Mouse (Mus musculus) layer of hippocampus, postnatal 14 days (tissue): Measurements from ENCODE around the gene Fam171b. TPM values are rescaled to one million over a fixed set of nuclear protein-coding genes. Genes with fewer than 3 reads are reported as not detected.

ENCODE experiments used
- DNase-seq, 2 experiments: peaks; one replicate each; pipeline ENCODE4 v3.0.0; 2021 to 2022; ENCODE audit warnings: low spot score in 2 of 2, mixed read lengths in 1 of 2
- long read RNA-seq, 2 experiments: library from polyadenylated mRNA; stranded (forward); transcript quantifications; one replicate each; pipeline ENCODE4 v2.0.0; 2021
- total RNA-seq, 2 experiments: library from RNA; stranded (reverse); gene quantifications; 2 replicates each; pipeline ENCODE4 v1.2.3; 2021

Fam171b gene
- 100 to 1,000 TPM; 189 to 197 TPM for total RNA-seq
- long read RNA-seq, experiment 1, full-length matches to known transcripts = 100 of 132 reads
- long read RNA-seq, experiment 1, partial matches to known transcripts = 3 of 132 reads
- long read RNA-seq, experiment 1, other reads (novel, unspliced or antisense) = 29 of 132 reads
- long read RNA-seq, experiment 2, full-length matches to known transcripts = 78 of 102 reads
- long read RNA-seq, experiment 2, partial matches to known transcripts = 19 of 102 reads
- long read RNA-seq, experiment 2, other reads (novel, unspliced or antisense) = 5 of 102 reads

GRCm38 (mm10) chr2:83812483-83813272 is at the start of gene Fam171b:
Gene Fam171b, plus strand, starts transcription at chr2:83812636.
- DNase-seq = peak; percentile 85

DNA sequence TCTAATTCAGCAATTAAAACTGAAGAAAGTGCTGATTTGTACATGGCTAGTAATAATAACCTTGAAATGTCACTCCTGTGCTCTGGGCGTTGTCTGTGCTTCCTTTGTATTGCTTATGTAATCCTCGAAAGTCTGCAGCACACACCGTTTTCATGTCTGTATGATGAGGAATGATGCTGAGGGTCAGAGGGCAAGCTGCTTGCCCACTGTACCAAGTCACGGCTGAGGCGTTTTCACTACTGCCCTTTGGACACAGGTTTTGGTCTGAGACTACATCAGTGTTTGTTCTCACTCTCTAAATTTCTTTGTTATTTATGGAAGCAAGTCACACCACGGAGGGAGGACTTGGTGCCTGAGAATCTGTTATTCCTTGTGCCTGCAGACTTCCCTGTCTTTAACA is 46.4 kb upstream of the Fam171b start:
- no peak for DNase-seq

DNA sequence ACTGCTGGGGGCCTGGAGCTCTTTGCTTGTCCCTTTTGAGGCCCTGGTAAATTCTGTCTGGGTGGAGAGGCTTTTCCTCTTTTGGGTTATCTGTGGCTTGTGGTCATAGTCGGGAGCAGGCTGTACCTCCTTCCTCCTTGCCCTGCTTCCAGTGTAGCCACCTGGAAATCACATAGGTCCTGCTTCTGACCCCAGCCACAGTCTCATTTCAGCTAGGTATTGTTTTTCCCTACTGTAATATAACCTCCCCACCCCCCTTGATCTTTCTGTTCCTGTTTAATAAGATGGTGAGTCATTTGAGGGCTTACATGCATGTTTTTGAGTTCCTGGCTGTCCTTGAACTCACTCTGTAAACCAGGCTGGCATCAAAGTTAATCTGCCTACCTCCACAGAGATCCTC is 45.6 kb upstream of the Fam171b start:
- no peak for DNase-seq

DNA sequence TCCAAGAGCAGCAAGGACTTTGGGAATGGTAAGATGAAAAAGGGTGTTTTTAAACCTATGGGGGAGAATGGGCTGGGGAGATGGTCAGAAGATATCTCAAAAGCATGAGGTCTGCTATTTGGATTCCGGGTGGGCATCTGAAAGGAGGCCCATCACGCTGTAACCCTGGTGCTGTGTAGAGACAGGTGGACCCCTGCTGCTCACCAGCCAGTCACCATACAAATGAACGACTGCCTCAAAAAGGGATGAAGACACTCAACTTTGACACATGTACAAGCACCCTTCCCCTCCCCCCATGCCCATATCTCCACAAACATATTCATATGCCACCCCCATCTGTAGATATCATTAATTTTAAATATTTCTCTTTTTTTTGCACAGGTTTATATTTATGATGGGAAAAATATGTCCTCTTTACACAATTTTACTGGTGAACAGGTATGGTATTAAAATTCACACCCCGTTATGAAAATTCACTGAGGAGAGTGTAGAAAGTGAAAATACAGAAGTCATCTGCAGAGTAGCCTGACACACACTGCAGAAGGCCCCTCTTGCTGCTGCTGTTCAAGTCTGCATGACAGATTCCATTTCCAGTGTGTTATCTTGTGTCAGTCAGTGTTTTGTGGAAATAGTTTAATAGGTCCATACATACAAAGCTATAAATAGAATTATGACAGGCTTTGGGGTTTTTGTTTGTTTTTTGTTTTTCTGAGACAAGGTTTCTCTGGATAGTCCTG is 44.0 kb upstream of the Fam171b start:
- DNase-seq = no peak

- peak; percentile 28 to 82 for DNase-seq
Observed at GRCm38 (mm10) chr2:83771155-83771812, 41.2 kb upstream of the Fam171b start.

- no peak for DNase-seq
Observed at GRCm38 (mm10) chr2:83791330-83792073, 20.9 kb upstream of the Fam171b start.

DNA sequence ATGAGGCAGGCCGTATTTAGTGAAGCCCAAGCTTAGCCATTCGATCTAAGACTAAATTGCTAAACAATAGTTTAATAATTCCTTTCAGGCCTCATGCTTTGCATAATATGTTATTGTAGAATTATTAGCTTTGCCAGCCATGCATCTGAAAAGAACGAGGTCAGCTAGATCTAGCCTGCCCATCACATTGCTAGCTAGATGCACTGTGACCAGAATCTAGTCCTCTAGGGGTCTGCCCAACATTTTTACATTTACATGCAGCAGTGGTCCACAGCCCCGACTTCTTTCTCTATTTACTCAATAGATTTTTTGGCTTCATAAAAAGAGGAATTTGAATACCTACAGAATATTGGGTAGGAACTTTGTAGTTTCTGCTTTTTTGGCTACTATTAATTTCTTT is 20.3 kb upstream of the Fam171b start:
- no peak for DNase-seq

- DNase-seq = no peak
Observed at GRCm38 (mm10) chr2:83795766-83796165, 16.7 kb upstream of the Fam171b start.

DNA sequence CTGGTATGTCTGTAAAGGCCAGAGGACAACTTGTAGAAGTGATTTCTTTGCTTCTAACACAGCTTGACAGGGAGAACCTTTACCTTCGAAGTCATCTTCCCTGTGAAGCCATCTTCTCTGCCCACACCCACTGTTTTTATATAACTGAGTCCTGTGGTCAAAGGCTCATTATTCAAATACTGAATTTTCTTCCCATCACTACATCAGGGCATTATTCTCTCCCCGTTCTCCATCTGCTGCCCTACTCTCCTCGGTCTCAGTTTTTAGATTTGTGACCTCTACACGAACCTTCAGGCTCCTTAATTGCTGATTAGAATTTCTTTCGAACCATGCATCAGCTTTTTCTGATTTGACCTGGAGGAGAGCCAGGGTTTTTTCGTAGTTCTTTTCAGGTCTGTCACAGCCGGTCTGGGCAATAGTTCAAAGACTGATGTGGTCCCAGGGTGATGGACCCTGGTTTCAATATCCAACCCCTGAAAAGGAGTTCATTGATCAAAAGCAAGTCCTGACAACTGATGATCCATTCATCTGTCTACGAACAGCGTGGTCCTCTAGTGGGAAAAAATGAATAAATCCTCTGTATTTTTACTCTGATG is 14.4 kb upstream of the Fam171b start:
- no peak for DNase-seq

DNA sequence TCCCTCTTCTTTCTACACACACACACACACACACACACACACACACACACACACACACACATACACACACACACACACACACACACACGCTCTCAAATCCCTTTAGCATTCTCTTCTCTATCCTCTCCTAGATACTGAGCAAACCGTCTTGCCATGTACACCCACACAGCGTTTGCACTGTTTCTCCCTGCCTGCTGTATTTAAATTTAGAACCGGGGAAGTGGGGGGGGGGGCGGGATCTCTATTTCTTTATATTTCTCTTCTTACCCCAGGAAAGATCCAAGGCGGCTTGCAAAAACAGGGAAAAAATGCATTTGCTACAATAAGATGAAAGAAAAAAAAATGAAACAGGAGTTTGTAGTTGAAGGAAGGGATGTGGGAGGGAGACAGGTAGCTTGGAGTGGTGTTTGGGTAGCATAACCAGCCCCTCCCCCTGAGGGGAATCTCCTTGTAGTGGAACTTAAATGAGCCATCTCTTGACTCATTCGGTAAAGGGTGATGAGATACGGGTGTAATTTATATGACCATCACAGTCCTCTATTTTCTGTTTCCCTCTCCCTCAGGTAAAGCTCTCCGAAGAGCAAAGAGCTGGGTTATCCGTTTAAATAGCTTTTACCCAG is 947 bp downstream of the Fam171b start:
- DNase-seq = peak in 1 of 2 experiments; percentile 15

- DNase-seq = no peak
Observed at GRCm38 (mm10) chr2:83814009-83814408, 1.6 kb downstream of the Fam171b start.

- no peak for DNase-seq
Observed at GRCm38 (mm10) chr2:83816147-83816546, 3.7 kb downstream of the Fam171b start.

GRCm38 (mm10) chr2:83825161-83825560 is 12.7 kb downstream of the Fam171b start:
- no peak for DNase-seq

DNA sequence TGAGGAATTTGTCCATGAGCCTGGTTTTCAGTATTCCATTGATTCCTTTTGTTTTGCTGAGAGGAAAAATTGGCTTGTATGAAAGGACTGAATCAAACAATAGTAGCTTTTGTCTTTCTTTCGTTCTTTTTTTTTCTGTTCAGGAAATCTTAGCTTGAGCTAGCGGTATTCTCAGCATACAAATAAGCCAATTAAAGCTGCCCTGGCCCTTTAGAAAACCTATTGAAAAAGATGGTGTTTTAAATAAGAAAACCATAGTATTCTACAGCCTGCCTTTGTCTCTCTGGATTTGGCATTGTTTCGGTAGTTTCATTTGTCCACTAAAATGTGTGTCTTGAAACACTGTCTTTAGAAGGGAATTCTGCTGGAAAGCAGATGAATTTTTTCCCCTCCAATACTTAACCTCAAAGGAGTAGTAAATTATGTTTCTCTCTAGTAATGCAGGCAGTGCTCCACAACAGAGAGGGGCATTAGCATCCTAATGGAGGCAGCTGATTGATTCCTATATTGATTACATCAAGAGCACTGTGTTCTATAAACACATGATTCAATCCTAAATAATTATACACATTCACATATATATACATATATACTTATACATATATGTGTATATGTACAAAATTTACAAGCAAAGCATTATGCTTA is 16.6 kb downstream of the Fam171b start:
- DNase-seq = peak in 1 of 2 experiments; percentile 66

DNA sequence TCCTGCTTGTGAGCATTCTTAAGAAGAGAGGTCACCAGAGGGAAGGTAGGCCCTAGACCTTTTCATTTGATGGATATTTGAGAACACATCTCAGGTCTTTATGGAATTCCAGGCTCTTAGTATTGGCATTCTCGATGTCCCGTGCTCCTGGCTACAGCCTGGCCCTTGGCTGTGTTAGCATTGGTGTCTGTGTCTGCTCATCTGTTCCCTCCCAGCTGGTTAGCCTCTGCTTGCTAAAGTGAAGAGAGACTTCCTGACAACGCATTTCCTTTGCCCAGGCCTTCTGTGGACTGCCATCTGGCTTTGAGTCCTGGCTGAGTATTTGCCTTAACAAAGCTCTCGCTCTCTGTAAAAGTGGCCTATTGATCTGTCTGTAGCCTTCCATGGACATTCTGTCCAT is 20.5 kb downstream of the Fam171b start:
- peak; percentile 25 to 47 for DNase-seq

GRCm38 (mm10) chr2:83835313-83836070 is 23.1 kb downstream of the Fam171b start:
- DNase-seq = no peak

GRCm38 (mm10) chr2:83848495-83848894 is 36.1 kb downstream of the Fam171b start:
- no peak for DNase-seq

- no peak for DNase-seq
Observed at GRCm38 (mm10) chr2:83853423-83853822, 41.0 kb downstream of the Fam171b start.
